Comparison of ENCODE assay signal across 12 mouse cellular contexts in genomic region chr1:87086196-87086595, GRCm38 (mm10). TPM values are rescaled to one million over a fixed set of nuclear protein-coding genes. Genes with fewer than 3 reads are reported as not detected.
"Had no signal": no experiment of that assay in that cellular context is flagged by ENCODE, and none has a peak within 500 bp of the region (broad histone marks: within the 10 kb centered on the region; RNA-seq: fewer than 3 reads in every experiment).

No protein-coding gene starts in this region.

- DNase-seq: kidney, adult 18-20 months; kidney, postnatal 25 days; layer of hippocampus, adult 9-11 months; layer of hippocampus, postnatal 36 days; liver; lung, embryonic 14.5 days; retina, postnatal 1 day; right cerebral cortex, postnatal 14 days; thymus, postnatal 36 days had no signal

RNA-seq across cellular contexts. Expression of gene Alppl2, which starts 3.5 kb away (rescaled TPM):
- total RNA-seq: layer of hippocampus, adult 18-20 months; layer of hippocampus, postnatal 36 days; left cerebral cortex, adult 8-10 months; left cerebral cortex, postnatal 36 days had no signal

RNA-seq across cellular contexts. Expression of gene Alpi, which starts 15.2 kb away (rescaled TPM):
- total RNA-seq: layer of hippocampus, adult 18-20 months; layer of hippocampus, postnatal 36 days; left cerebral cortex, postnatal 36 days had no signal

RNA-seq across cellular contexts. Expression of gene Akp3, which starts 38.6 kb away (rescaled TPM):
- total RNA-seq: layer of hippocampus, adult 18-20 months; layer of hippocampus, postnatal 36 days; left cerebral cortex, adult 8-10 months; left cerebral cortex, postnatal 36 days had no signal
